Mouse (Mus musculus): ENCODE results near the gene Creb5. TPM values are rescaled to one million over a fixed set of nuclear protein-coding genes. Genes with fewer than 3 reads are reported as not detected.

The Creb5 gene
- polyA plus RNA-seq, 1 experiment from 2014 or later: 2.5 TPM

- H3K36me3 ChIP-seq (ENCODE audit: control insufficient read depth, insufficient read depth, low read length): no peaks in the 10 kb centered on the region
- H3K27ac ChIP-seq (ENCODE audit: low read length): no peak overlapping the region
- no peak overlapping the region for H3K9ac ChIP-seq (ENCODE audit: low read depth, low read length)
- WGBS: 83% methylated on average over 5 of the region's 5 CpGs
- H3K4me3 ChIP-seq (ENCODE audit: low read depth, low read length): no peak overlapping the region
- H3K27me3 ChIP-seq (ENCODE audit: control insufficient read depth, insufficient read depth, low read depth, low read length): no peaks in the 10 kb centered on the region
- no peak overlapping the region for H3K4me2 ChIP-seq (ENCODE audit: low read length)
- ATAC-seq: no peak
- H3K4me1 ChIP-seq (ENCODE audit: control insufficient read depth, insufficient read depth, low read length): peaks cover 8% of the 10 kb centered on the region; the same call in 1 of the 2 replicates
- H3K9me3 ChIP-seq (replicated peaks; ENCODE audit: control insufficient read depth, low read length, poor library complexity, severe bottlenecking): no peaks in the 10 kb centered on the region
Measured at GRCm38 (mm10) chr6:53666503-53666902, 379.4 kb downstream of the Creb5 start.

GRCm38 (mm10) chr6:53678307-53678706 lies 391.2 kb downstream of the Creb5 start:
- no peak for ATAC-seq
- no peak overlapping the region for H3K4me2 ChIP-seq (ENCODE audit: low read length)
- H3K36me3 ChIP-seq (ENCODE audit: control insufficient read depth, insufficient read depth, low read length): no peaks in the 10 kb centered on the region
- no peak overlapping the region for H3K27ac ChIP-seq (ENCODE audit: low read length)
- H3K4me1 ChIP-seq (ENCODE audit: control insufficient read depth, insufficient read depth, low read length): no peaks in the 10 kb centered on the region
- H3K9ac ChIP-seq (ENCODE audit: low read depth, low read length): no peak overlapping the region
- H3K27me3 ChIP-seq (ENCODE audit: control insufficient read depth, insufficient read depth, low read depth, low read length): no peaks in the 10 kb centered on the region
- 89% methylated on average over 1 of the region's 1 CpGs for WGBS
- no peak overlapping the region for H3K4me3 ChIP-seq (ENCODE audit: low read depth, low read length)
- H3K9me3 ChIP-seq (replicated peaks; ENCODE audit: control insufficient read depth, low read length, poor library complexity, severe bottlenecking): no peaks in the 10 kb centered on the region

- H3K36me3 ChIP-seq (ENCODE audit: control insufficient read depth, insufficient read depth, low read length): no peaks in the 10 kb centered on the region
- H3K27ac ChIP-seq (ENCODE audit: low read length): no peak overlapping the region
- H3K9me3 ChIP-seq (replicated peaks; ENCODE audit: control insufficient read depth, low read length, poor library complexity, severe bottlenecking): no peaks in the 10 kb centered on the region
- no peak overlapping the region for H3K4me2 ChIP-seq (ENCODE audit: low read length)
- 97% methylated on average over 8 of the region's 8 CpGs for WGBS
- no peaks in the 10 kb centered on the region for H3K4me1 ChIP-seq (ENCODE audit: control insufficient read depth, insufficient read depth, low read length)
- H3K9ac ChIP-seq (ENCODE audit: low read depth, low read length): no peak overlapping the region
- ATAC-seq: no peak
- H3K4me3 ChIP-seq (ENCODE audit: low read depth, low read length): no peak overlapping the region
- no peaks in the 10 kb centered on the region for H3K27me3 ChIP-seq (ENCODE audit: control insufficient read depth, insufficient read depth, low read depth, low read length)
Measured at GRCm38 (mm10) chr6:53680046-53680445, 393.0 kb downstream of the Creb5 start.

- WGBS: 74% methylated on average over 2 of the region's 2 CpGs
- H3K36me3 ChIP-seq (ENCODE audit: control insufficient read depth, insufficient read depth, low read length): no peaks in the 10 kb centered on the region
- ATAC-seq: no peak
- H3K9me3 ChIP-seq (replicated peaks; ENCODE audit: control insufficient read depth, low read length, poor library complexity, severe bottlenecking): no peaks in the 10 kb centered on the region
- no peaks in the 10 kb centered on the region for H3K4me1 ChIP-seq (ENCODE audit: control insufficient read depth, insufficient read depth, low read length)
- H3K9ac ChIP-seq (ENCODE audit: low read depth, low read length): no peak overlapping the region
- no peaks in the 10 kb centered on the region for H3K27me3 ChIP-seq (ENCODE audit: control insufficient read depth, insufficient read depth, low read depth, low read length)
- H3K4me2 ChIP-seq (ENCODE audit: low read length): no peak overlapping the region
- H3K4me3 ChIP-seq (ENCODE audit: low read depth, low read length): no peak overlapping the region
- H3K27ac ChIP-seq (ENCODE audit: low read length): no peak overlapping the region
Measured at GRCm38 (mm10) chr6:53684416-53684815, 397.3 kb downstream of the Creb5 start.

GRCm38 (mm10) chr6:53685323-53685722 lies 398.3 kb downstream of the Creb5 start:
- no peak for ATAC-seq
- WGBS: 90% methylated on average over 14 of the region's 14 CpGs
- H3K36me3 ChIP-seq (ENCODE audit: control insufficient read depth, insufficient read depth, low read length): no peaks in the 10 kb centered on the region
- no peak overlapping the region for H3K4me2 ChIP-seq (ENCODE audit: low read length)
- no peaks in the 10 kb centered on the region for H3K27me3 ChIP-seq (ENCODE audit: control insufficient read depth, insufficient read depth, low read depth, low read length)
- H3K9me3 ChIP-seq (replicated peaks; ENCODE audit: control insufficient read depth, low read length, poor library complexity, severe bottlenecking): no peaks in the 10 kb centered on the region
- no peak overlapping the region for H3K4me3 ChIP-seq (ENCODE audit: low read depth, low read length)
- H3K4me1 ChIP-seq (ENCODE audit: control insufficient read depth, insufficient read depth, low read length): no peaks in the 10 kb centered on the region
- H3K27ac ChIP-seq (ENCODE audit: low read length): no peak overlapping the region
- H3K9ac ChIP-seq (ENCODE audit: low read depth, low read length): no peak overlapping the region

GRCm38 (mm10) chr6:53688762-53689477 lies 401.9 kb downstream of the Creb5 start:
- no peaks in the 10 kb centered on the region for H3K36me3 ChIP-seq (ENCODE audit: control insufficient read depth, insufficient read depth, low read length)
- no peak overlapping the region for H3K4me2 ChIP-seq (ENCODE audit: low read length)
- no peak overlapping the region for H3K27ac ChIP-seq (ENCODE audit: low read length)
- no peak overlapping the region for H3K9ac ChIP-seq (ENCODE audit: low read depth, low read length)
- H3K4me1 ChIP-seq (ENCODE audit: control insufficient read depth, insufficient read depth, low read length): no peaks in the 10 kb centered on the region
- no peaks in the 10 kb centered on the region for H3K27me3 ChIP-seq (ENCODE audit: control insufficient read depth, insufficient read depth, low read depth, low read length)
- H3K4me3 ChIP-seq (ENCODE audit: low read depth, low read length): no peak overlapping the region
- H3K9me3 ChIP-seq (replicated peaks; ENCODE audit: control insufficient read depth, low read length, poor library complexity, severe bottlenecking): no peaks in the 10 kb centered on the region
- no peak for ATAC-seq
- 69% methylated on average over 7 of the region's 7 CpGs for WGBS

GRCm38 (mm10) chr6:53691006-53691405 lies 403.9 kb downstream of the Creb5 start:
- no peak overlapping the region for H3K4me2 ChIP-seq (ENCODE audit: low read length)
- ATAC-seq: no peak
- H3K9ac ChIP-seq (ENCODE audit: low read depth, low read length): no peak overlapping the region
- no peak overlapping the region for H3K27ac ChIP-seq (ENCODE audit: low read length)
- no peaks in the 10 kb centered on the region for H3K9me3 ChIP-seq (replicated peaks; ENCODE audit: control insufficient read depth, low read length, poor library complexity, severe bottlenecking)
- 98% methylated on average over 1 of the region's 1 CpGs for WGBS
- H3K4me1 ChIP-seq (ENCODE audit: control insufficient read depth, insufficient read depth, low read length): no peaks in the 10 kb centered on the region
- H3K4me3 ChIP-seq (ENCODE audit: low read depth, low read length): no peak overlapping the region
- no peaks in the 10 kb centered on the region for H3K36me3 ChIP-seq (ENCODE audit: control insufficient read depth, insufficient read depth, low read length)
- no peaks in the 10 kb centered on the region for H3K27me3 ChIP-seq (ENCODE audit: control insufficient read depth, insufficient read depth, low read depth, low read length)

GRCm38 (mm10) chr6:53695216-53695615 lies 408.1 kb downstream of the Creb5 start:
- Histone ChIP-seq H3K4me3 (ENCODE audit: low read depth, low read length) (no peak overlapping the region), H3K36me3 (ENCODE audit: control insufficient read depth, insufficient read depth, low read length) (no peaks in the 10 kb centered on the region), H3K4me1 (ENCODE audit: control insufficient read depth, insufficient read depth, low read length) (peaks cover 8% of the 10 kb centered on the region), H3K9ac (ENCODE audit: low read depth, low read length) (no peak overlapping the region), H3K27me3 (ENCODE audit: control insufficient read depth, insufficient read depth, low read depth, low read length) (no peaks in the 10 kb centered on the region), H3K9me3 (replicated peaks; ENCODE audit: control insufficient read depth, low read length, poor library complexity, severe bottlenecking) (no peaks in the 10 kb centered on the region), H3K27ac (ENCODE audit: low read length) (no peak overlapping the region), H3K4me2 (ENCODE audit: low read length) (no peak overlapping the region)
- 73% methylated on average over 9 of the region's 9 CpGs for WGBS
- no peak for ATAC-seq

GRCm38 (mm10) chr6:53696471-53696870 lies 409.4 kb downstream of the Creb5 start:
- 41% methylated on average over 6 of the region's 6 CpGs for WGBS
- H3K9ac ChIP-seq (ENCODE audit: low read depth, low read length): no peak overlapping the region
- ATAC-seq: no peak

More at GRCm38 (mm10) chr6:53696471-53696870, 409.4 kb downstream of the Creb5 start:
- H3K4me2 ChIP-seq (ENCODE audit: low read length): no peak overlapping the region
- H3K4me1 ChIP-seq (ENCODE audit: control insufficient read depth, insufficient read depth, low read length): peaks cover 8% of the 10 kb centered on the region
- H3K36me3 ChIP-seq (ENCODE audit: control insufficient read depth, insufficient read depth, low read length): no peaks in the 10 kb centered on the region
- no peak overlapping the region for H3K4me3 ChIP-seq (ENCODE audit: low read depth, low read length)
- no peak overlapping the region for H3K27ac ChIP-seq (ENCODE audit: low read length)
- no peaks in the 10 kb centered on the region for H3K27me3 ChIP-seq (ENCODE audit: control insufficient read depth, insufficient read depth, low read depth, low read length)
- H3K9me3 ChIP-seq (replicated peaks; ENCODE audit: control insufficient read depth, low read length, poor library complexity, severe bottlenecking): no peaks in the 10 kb centered on the region

All from midbrain, embryonic 16.5 days (tissue).